Mouse (Mus musculus) myocyte (in vitro differentiated cells): ENCODE results near the gene Fam160b1. TPM values are rescaled to one million over a fixed set of nuclear protein-coding genes. Genes with fewer than 3 reads are reported as not detected.

Experiments used
- H3K27me3 ChIP-seq: one replicate; pipeline ENCODE4 v1.6.1; 2011; ENCODE audit not compliant: control insufficient read depth, insufficient read depth, insufficient read length
- H3K36me3 ChIP-seq: one replicate; pipeline ENCODE4 v1.6.1; 2011; ENCODE audit not compliant: control insufficient read depth, insufficient read depth
- H3K4me2 ChIP-seq: one replicate; pipeline ENCODE4 v1.6.1; 2011; ENCODE audit warnings: low read depth, control low read depth
- H3K4me3 ChIP-seq: one replicate; pipeline ENCODE4 v1.5.1; 2011; ENCODE audit warnings: mild to moderate bottlenecking, control low read depth, moderate library complexity
- H3K79me2 ChIP-seq: one replicate; pipeline ENCODE4 v1.6.1; 2011; ENCODE audit not compliant: control insufficient read depth, insufficient read depth
- H3ac ChIP-seq: one replicate; pipeline ENCODE4 v1.6.1; 2011; ENCODE audit not compliant: control insufficient read depth, insufficient read length
- CEBPB ChIP-seq: IDR thresholded peaks from 2 replicates; pipeline ENCODE4 v1.6.1; 2011; ENCODE audit warnings: mild to moderate bottlenecking, moderate library complexity; ENCODE audit not compliant: poor library complexity, insufficient read depth, severe bottlenecking
- E2F4 ChIP-seq: IDR thresholded peaks from one replicate; pipeline ENCODE4 v1.6.1; 2011; ENCODE audit warnings: mild to moderate bottlenecking, control low read depth, moderate library complexity; ENCODE audit not compliant: insufficient read depth
- MAX ChIP-seq: IDR thresholded peaks from one replicate; pipeline ENCODE4 v1.6.1; 2011; ENCODE audit warnings: low read depth, mild to moderate bottlenecking, control low read depth
- MYOD1 ChIP-seq, 3 experiments: IDR thresholded peaks; one replicate each; pipeline ENCODE4 v1.6.1; 2011; ENCODE audit warnings: control low read depth in 2 of 3, low read depth in 2 of 3, mild to moderate bottlenecking in 2 of 3, moderate library complexity in 1 of 3; ENCODE audit not compliant: insufficient read length in 2 of 3, control insufficient read depth in 1 of 3
- MYOG ChIP-seq, 3 experiments: IDR thresholded peaks; one replicate each; pipeline ENCODE4 v1.6.1; 2011; ENCODE audit warnings: control low read depth in 2 of 3, low read depth in 2 of 3, mild to moderate bottlenecking in 2 of 3; ENCODE audit not compliant: insufficient read length in 2 of 3, control insufficient read depth in 1 of 3, insufficient read depth in 1 of 3
- POLR2A ChIP-seq: IDR thresholded peaks from one replicate; pipeline ENCODE4 v1.6.1; 2011; ENCODE audit warnings: low read depth, mild to moderate bottlenecking, control low read depth, moderate library complexity; ENCODE audit not compliant: insufficient read length
- POLR2AphosphoS2 ChIP-seq: IDR thresholded peaks from one replicate; pipeline ENCODE4 v1.6.1; 2011; ENCODE audit warnings: low read depth, control low read depth; ENCODE audit not compliant: insufficient read length
- REST ChIP-seq: IDR thresholded peaks from one replicate; pipeline ENCODE4 v1.6.1; 2011; ENCODE audit warnings: mild to moderate bottlenecking, control low read depth, moderate library complexity; ENCODE audit not compliant: insufficient read depth, insufficient read length
- SRF ChIP-seq: IDR thresholded peaks from one replicate; pipeline ENCODE4 v1.6.1; 2011; ENCODE audit warnings: low read depth; ENCODE audit not compliant: control insufficient read depth, insufficient read length
- TCF12 ChIP-seq: IDR thresholded peaks from one replicate; pipeline ENCODE4 v1.6.1; 2011; ENCODE audit warnings: mild to moderate bottlenecking, control low read depth; ENCODE audit not compliant: poor library complexity, insufficient read depth, severe bottlenecking
- TCF3 ChIP-seq: IDR thresholded peaks from one replicate; pipeline ENCODE4 v1.6.1; 2011; ENCODE audit warnings: low read depth, control low read depth; ENCODE audit not compliant: insufficient read length
- USF1 ChIP-seq: IDR thresholded peaks from one replicate; pipeline ENCODE4 v1.6.1; 2011; ENCODE audit warnings: low read depth, mild to moderate bottlenecking, control low read depth, moderate library complexity
- polyA plus RNA-seq: library from polyadenylated mRNA; unstranded; fragments of >200 nt; fragmentation: generic; extraction: Trizol; gene quantifications from one replicate; pipeline ENCODE4 v1.2.1, GENCODE M21; 2012; ENCODE audit warnings: missing spikeins

Gene Fam160b1
- polyA plus RNA-seq, 1 experiment = 7.1 TPM

DNA sequence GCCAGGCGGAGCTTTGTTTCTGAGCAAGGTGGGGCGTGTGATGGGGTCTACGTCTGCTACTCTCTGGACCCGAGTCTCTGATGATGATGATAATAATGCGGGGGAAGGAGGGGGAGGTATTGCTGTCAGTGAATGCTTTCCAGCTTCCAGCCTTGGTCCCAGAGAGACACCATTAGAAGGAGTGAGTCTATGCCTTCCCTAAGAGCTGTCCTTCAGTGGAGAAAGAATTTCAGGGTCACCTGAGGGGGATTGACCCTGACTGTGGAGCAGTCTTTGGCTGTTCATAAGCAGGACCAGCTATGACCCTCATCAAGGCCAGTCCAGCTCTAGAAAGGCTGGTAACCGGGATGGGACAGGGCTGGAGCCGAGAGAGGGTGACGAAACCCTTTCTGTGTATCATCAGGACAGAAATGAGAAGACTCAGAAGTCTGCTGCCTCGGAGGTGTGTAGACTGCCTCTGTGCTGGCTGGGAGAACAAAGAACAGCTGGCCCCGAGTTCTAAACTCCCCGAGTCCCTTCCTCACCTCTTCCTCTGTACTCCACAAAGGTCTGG lies 45.4 kb upstream of the Fam160b1 start:
- Histone ChIP-seq H3K27me3 (no peaks in the 10 kb centered on the region), H3ac (no peak overlapping the region), H3K4me3 (no peak overlapping the region), H3K36me3 (no peaks in the 10 kb centered on the region), H3K79me2 (no peaks in the 10 kb centered on the region), H3K4me2 (peak overlapping the region; percentile 62)
- TF ChIP-seq MYOD1 (IDR thresholded peaks at IDR 0.05; ENCODE audit: control insufficient read depth in 1 of 3, insufficient read length in 2 of 3, low read depth in 2 of 3) (no peak), MYOG (IDR thresholded peaks at IDR 0.05; ENCODE audit: control insufficient read depth in 1 of 3, insufficient read depth in 1 of 3, insufficient read length in 2 of 3, low read depth in 2 of 3) (no peak), USF1 (no peak)

DNA sequence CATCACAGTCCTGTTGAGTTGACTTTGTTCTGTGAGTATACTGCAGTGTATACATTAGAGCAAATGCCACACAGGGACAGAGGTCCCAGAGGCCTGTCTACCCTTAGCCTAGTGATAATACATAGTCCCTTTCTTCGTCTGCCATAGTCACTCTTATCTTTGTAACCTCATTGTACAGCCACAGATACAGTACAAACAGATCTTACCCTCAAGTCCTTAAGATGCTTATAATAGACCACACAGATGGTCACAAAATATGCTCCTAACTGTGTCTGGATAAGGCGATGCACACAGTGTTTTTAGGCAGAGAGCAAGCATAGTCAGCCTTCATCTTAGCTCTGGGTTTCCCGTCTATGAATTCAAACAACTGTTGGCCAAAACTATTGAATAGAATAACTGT lies 43.9 kb upstream of the Fam160b1 start:
- Histone ChIP-seq H3K27me3 (no peaks in the 10 kb centered on the region), H3K4me2 (no peak overlapping the region), H3ac (no peak overlapping the region), H3K4me3 (no peak overlapping the region), H3K36me3 (no peaks in the 10 kb centered on the region), H3K79me2 (no peaks in the 10 kb centered on the region)
- TF ChIP-seq MYOD1 (IDR thresholded peaks at IDR 0.05; ENCODE audit: control insufficient read depth in 1 of 3, insufficient read length in 2 of 3, low read depth in 2 of 3) (no peak), USF1 (no peak), POLR2A (no peak), CEBPB (no peak), SRF (no peak), MAX (no peak), POLR2AphosphoS2 (no peak), TCF3 (no peak), MYOG (IDR thresholded peaks at IDR 0.05; ENCODE audit: control insufficient read depth in 1 of 3, insufficient read depth in 1 of 3, insufficient read length in 2 of 3, low read depth in 2 of 3) (no peak), REST (no peak), TCF12 (no peak), E2F4 (no peak)

DNA sequence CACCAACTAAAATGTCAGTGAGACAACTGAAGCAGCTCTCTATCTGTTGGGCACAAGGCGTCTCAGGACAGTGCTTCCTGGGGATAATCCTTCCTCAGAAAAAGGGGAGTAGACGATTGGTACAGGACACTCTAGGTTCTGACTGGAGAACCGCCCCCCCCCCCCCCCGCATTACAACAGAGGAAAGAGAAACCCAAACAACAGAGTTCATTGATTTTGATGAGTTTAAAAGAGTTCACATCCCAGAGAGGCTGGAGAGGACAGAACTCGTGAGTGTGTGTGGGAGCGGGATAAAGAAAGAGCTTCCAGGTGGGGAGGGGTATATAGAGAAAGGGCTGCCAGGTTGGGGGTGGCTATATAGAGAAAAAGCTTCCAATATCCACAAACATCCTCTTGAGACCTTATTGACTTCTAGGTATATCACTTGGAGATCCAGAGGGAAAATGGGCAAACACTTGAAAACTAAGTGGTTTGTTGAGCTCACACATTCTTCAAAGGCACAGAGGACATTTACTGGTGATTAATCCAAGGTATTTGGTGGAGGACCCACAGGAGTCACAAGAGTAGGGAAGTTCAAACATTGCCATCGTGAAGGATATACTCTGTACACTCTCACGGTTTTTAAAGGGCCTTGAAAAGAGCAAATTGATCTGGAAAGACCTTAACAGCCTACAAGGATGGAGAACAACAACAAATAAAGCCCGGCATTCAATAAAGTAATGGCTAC lies 39.7 kb upstream of the Fam160b1 start:
- no peak overlapping the region for H3ac ChIP-seq
- no peak overlapping the region for H3K4me3 ChIP-seq
- TF ChIP-seq POLR2A (no peak), MAX (no peak), POLR2AphosphoS2 (no peak), E2F4 (no peak), MYOD1 (IDR thresholded peaks at IDR 0.05; ENCODE audit: control insufficient read depth in 1 of 3, insufficient read length in 2 of 3, low read depth in 2 of 3) (no peak), TCF12 (no peak), MYOG (IDR thresholded peaks at IDR 0.05; ENCODE audit: control insufficient read depth in 1 of 3, insufficient read depth in 1 of 3, insufficient read length in 2 of 3, low read depth in 2 of 3) (no peak), CEBPB (no peak)
- H3K79me2 ChIP-seq = no peaks in the 10 kb centered on the region
- H3K36me3 ChIP-seq = no peaks in the 10 kb centered on the region
- no peak overlapping the region for H3K4me2 ChIP-seq
- no peaks in the 10 kb centered on the region for H3K27me3 ChIP-seq

DNA sequence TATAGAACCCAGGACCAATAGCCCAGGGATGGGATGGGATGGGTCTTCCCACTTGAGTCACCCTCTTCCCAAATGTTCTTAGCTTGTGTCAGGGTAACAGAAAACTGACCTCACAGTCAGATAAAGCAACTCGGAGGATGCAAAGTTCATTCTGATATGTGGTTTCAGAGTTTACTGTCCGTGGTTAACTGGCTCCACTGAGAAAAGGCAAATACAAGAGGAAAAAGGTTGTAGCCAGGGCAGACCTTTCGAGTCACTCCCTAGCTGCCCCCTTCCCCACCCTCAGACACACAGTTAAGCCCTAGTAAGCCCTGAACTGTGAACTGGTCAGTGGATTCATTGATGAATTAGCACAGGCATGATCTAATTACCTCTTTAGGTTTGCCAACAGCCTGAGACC lies 38.6 kb upstream of the Fam160b1 start:
- H3K79me2 ChIP-seq = no peaks in the 10 kb centered on the region
- no peak overlapping the region for H3K4me3 ChIP-seq
- no peaks in the 10 kb centered on the region for H3K27me3 ChIP-seq
- no peak for TF ChIP-seq CEBPB
- TF ChIP-seq POLR2A = no peak
- TF ChIP-seq TCF3 = no peak
- no peak for TF ChIP-seq SRF
- no peak for TF ChIP-seq POLR2AphosphoS2
- no peak for TF ChIP-seq USF1
- TF ChIP-seq MAX = no peak
- no peak for TF ChIP-seq MYOD1 (IDR thresholded peaks at IDR 0.05; ENCODE audit: control insufficient read depth in 1 of 3, insufficient read length in 2 of 3, low read depth in 2 of 3)
- no peak for TF ChIP-seq MYOG (IDR thresholded peaks at IDR 0.05; ENCODE audit: control insufficient read depth in 1 of 3, insufficient read depth in 1 of 3, insufficient read length in 2 of 3, low read depth in 2 of 3)
- no peak overlapping the region for H3ac ChIP-seq
- H3K36me3 ChIP-seq = no peaks in the 10 kb centered on the region
- no peak overlapping the region for H3K4me2 ChIP-seq

DNA sequence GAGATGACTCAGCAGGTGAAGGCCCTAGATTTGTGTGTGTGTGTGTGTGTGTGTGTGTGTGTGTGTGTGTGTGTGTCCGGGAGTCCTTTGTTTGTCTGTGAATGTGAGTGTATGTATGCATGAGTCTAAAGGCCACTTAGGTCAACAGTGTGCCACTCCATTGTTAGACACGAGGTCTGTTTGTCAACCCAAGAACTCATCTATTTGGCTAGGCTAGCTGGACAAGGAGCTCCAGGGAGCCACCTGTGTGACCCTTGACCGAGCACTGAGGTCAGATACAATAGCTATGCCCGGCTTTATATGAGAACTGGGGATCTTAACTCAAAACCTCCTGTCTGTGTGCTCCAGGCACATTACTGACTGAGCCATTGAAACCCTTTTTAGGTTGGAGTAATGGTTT lies 38.0 kb upstream of the Fam160b1 start:
- no peak overlapping the region for H3K4me3 ChIP-seq
- H3ac ChIP-seq = no peak overlapping the region
- H3K36me3 ChIP-seq = no peaks in the 10 kb centered on the region
- no peak for TF ChIP-seq SRF
- TF ChIP-seq MAX = no peak
- TF ChIP-seq MYOD1 (IDR thresholded peaks at IDR 0.05; ENCODE audit: control insufficient read depth in 1 of 3, insufficient read length in 2 of 3, low read depth in 2 of 3) = no peak
- no peak for TF ChIP-seq TCF12
- no peak for TF ChIP-seq E2F4
- TF ChIP-seq POLR2A = no peak
- TF ChIP-seq POLR2AphosphoS2 = no peak
- TF ChIP-seq TCF3 = no peak
- TF ChIP-seq CEBPB = no peak
- TF ChIP-seq REST = no peak
- TF ChIP-seq USF1 = no peak
- no peak for TF ChIP-seq MYOG (IDR thresholded peaks at IDR 0.05; ENCODE audit: control insufficient read depth in 1 of 3, insufficient read depth in 1 of 3, insufficient read length in 2 of 3, low read depth in 2 of 3)
- H3K4me2 ChIP-seq = no peak overlapping the region
- no peaks in the 10 kb centered on the region for H3K79me2 ChIP-seq
- no peaks in the 10 kb centered on the region for H3K27me3 ChIP-seq
